Mouse (Mus musculus) midbrain, embryonic 16.5 days (tissue): ENCODE measurements at regions not wholly inside any gene's neighbourhood (a gene's known extent, or its start where the extent isn't known, plus 50 kb on each side); places are given as distances from the start of the nearest gene placed in this dataset.
A peak's percentile ranks its signal among the peaks of the same experiment; 100 is the strongest.

Experiments used
- ATAC-seq: fragments of 200-750 bp; cut with Nextera tagmentation; 2 replicates; pipeline ENCODE4 v1.8.0; 2017; ENCODE audit warnings: moderate TSS enrichment
- H3K27ac ChIP-seq: fragments of 300-500 bp; sonication (generic); 2 replicates; pipeline ENCODE4 v1.5.1; 2014; ENCODE audit warnings: mild to moderate bottlenecking, low read length, mixed read lengths
- H3K27me3 ChIP-seq: fragments of 300-500 bp; sonication (generic); 2 replicates; pipeline ENCODE4 v1.6.1; 2014; ENCODE audit warnings: low read depth, low read length, mixed read lengths; ENCODE audit not compliant: control insufficient read depth, insufficient read depth
- H3K36me3 ChIP-seq: fragments of 300-500 bp; sonication (generic); 2 replicates; pipeline ENCODE4 v1.6.1; 2014; ENCODE audit warnings: mild to moderate bottlenecking, low read length, moderate library complexity, mixed read lengths; ENCODE audit not compliant: control insufficient read depth, insufficient read depth
- H3K4me1 ChIP-seq: fragments of 300-500 bp; sonication (generic); 2 replicates; pipeline ENCODE4 v1.6.1; 2014; ENCODE audit warnings: mild to moderate bottlenecking, low read length, mixed read lengths; ENCODE audit not compliant: control insufficient read depth, insufficient read depth
- H3K4me2 ChIP-seq: fragments of 300-500 bp; sonication (generic); 2 replicates; pipeline ENCODE4 v1.6.1; 2014; ENCODE audit warnings: mild to moderate bottlenecking, low read length, mixed read lengths
- H3K4me3 ChIP-seq: fragments of 300-500 bp; sonication (generic); 2 replicates; pipeline ENCODE4 v1.5.1; 2014; ENCODE audit warnings: low read depth, mild to moderate bottlenecking, low read length, moderate library complexity, mixed read lengths
- H3K9ac ChIP-seq: fragments of 300-500 bp; sonication (generic); 2 replicates; pipeline ENCODE4 v1.6.1; 2014; ENCODE audit warnings: low read depth, low read length, mixed read lengths
- H3K9me3 ChIP-seq: fragments of 300-500 bp; sonication (generic); replicated peaks from 2 replicates; pipeline ENCODE4 v1.6.1; 2014; ENCODE audit warnings: mild to moderate bottlenecking, low read length, mixed read lengths; ENCODE audit not compliant: control insufficient read depth, poor library complexity, severe bottlenecking
- WGBS: fragments of 180-500 bp; shearing (Covaris S2); extraction: QIAGEN DNeasy Blood & Tissue Kit; methylation state at CpG from one replicate; pipeline ENCODE4 v1.1.7; 2014; 5-methylcytosine and 5-hydroxymethylcytosine counted together

DNA sequence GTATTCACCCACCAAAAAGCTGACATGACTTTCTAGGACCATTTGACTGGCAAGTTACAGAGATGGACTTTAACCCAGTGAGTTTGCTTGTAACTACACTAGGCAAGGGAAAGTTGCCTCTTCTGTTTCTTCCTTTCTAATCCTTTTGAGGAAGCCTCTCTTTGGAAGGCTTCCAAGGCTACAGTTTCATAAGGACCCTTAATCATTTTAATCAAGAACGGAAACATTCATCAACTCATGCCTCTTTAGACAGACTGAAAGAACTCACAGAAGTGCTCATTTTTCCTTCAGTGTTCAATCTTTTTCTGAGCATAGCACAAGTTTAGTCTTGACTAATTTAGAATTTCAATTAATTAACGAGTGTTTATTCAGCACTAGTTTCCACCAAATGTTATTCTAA, 84.2 kb downstream of the Ddx1 start:
- WGBS, result 72% methylated on average over 2 of the region's 2 CpGs

DNA sequence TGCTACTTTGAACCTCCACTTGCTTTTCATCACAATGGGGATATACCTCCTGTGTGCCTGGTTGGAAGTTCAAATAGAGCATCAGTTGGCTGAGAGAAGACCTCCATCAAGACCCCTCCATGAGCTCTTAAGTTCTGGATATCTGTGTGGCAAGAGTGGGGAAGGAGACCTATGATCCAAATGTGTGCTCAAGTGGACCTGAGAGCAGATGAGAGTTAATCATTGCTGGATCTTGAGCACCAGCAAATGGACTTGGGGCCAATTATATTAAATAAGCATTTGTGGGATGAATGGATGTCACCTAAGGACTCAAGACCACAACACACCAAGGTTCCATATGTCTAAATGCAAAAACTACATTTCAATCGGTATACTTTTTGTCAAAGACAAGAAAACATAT, 88.0 kb downstream of the Ddx1 start:
- Histone ChIP-seq H3K4me3 (no peak overlapping the region), H3K4me1 (peaks cover 6% of the 10 kb centered on the region), H3K27ac (no peak overlapping the region), H3K27me3 (no peaks in the 10 kb centered on the region), H3K9me3 (no peaks in the 10 kb centered on the region), H3K36me3 (no peaks in the 10 kb centered on the region), H3K9ac (no peak overlapping the region), H3K4me2 (no peak overlapping the region)
- ATAC-seq, result no peak
- 94% methylated on average over 1 of the region's 1 CpGs for WGBS

More for the DNA sequence above, 84.2 kb downstream of the Ddx1 start:
- no peak overlapping the region for H3K27ac ChIP-seq
- H3K4me1 ChIP-seq, result peaks cover 5% of the 10 kb centered on the region; the same call in 1 of the 2 replicates
- no peak overlapping the region for H3K4me3 ChIP-seq
- H3K9me3 ChIP-seq, result no peaks in the 10 kb centered on the region
- H3K27me3 ChIP-seq, result no peaks in the 10 kb centered on the region
- ATAC-seq, result no peak
- no peaks in the 10 kb centered on the region for H3K36me3 ChIP-seq
- no peak overlapping the region for H3K4me2 ChIP-seq
- H3K9ac ChIP-seq, result no peak overlapping the region

DNA sequence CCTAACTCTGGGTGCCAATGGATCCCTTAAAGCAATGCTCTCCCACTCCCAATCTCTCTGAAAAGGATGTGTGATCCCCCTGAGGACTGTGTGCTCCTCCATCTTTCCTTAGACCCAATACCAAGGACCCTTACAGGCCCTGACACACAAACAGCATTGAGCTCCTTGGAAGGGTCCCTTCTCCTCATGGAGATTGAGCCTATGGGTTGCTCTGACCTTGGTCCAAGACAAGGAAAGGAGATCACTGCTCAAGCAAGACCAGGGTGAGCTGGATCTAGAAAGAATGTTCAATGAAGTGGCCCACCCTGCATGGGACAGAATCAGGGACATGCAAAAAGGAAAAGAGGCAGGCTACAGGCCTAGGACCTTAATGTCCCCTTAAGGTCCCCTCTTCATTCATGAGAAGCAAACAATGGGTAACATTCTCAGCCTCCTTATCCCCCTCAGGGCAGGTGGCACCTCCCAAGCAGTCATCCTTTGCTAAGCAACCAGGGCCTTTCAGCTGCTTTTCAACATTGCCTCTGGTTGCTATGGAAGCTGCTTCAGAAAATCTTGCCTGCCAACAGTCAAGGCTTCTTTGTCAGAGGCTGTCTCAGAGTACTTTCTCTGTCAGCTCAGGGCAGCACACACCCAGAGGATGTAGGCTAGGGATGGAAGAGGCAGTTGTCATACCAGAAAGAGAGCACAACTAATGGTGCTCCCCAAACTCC, 89.5 kb downstream of the Ddx1 start:
- ATAC-seq, result peak; percentile 91
- Histone ChIP-seq H3K9me3 (no peaks in the 10 kb centered on the region), H3K9ac (no peak overlapping the region), H3K4me2 (no peak overlapping the region), H3K27me3 (no peaks in the 10 kb centered on the region), H3K27ac (peak overlapping the region; percentile 56; the same call in 1 of the 2 replicates), H3K36me3 (no peaks in the 10 kb centered on the region), H3K4me1 (peaks cover 6% of the 10 kb centered on the region), H3K4me3 (no peak overlapping the region)

DNA sequence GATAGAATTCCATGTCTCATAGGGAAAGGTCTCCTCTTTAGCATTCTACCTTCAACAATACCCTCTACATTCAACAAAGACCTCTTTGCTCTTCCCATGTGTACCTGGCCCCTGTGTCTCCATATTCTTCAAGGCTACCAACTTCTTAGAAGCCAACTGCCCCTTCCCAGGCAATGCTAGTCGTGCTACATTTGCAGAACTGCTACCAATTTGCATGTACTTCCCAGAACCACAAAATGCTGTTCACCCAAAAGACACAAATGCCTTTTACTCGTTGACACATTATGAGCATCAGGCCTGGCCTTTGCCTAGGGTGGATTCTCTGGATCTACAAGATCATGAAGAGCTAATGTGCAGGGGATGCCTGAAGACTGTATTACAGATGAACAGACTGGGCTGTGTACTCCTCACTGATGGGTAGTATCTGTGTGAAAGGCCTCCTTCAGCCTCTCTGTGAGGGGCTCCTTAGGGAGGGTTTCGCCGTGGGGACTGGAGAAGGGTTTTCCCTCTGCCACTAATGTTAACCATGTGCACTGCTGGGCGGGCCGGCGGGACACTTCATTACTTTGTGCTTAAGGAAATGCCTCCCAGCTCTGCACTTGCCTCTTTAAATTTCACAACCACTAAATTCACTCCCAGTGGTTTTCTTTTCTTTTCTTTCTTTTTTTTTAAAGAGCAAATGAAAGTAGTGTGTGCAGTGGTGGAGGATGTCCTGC, 91.2 kb downstream of the Ddx1 start:
- Histone ChIP-seq H3K4me3 (no peak overlapping the region), H3K9ac (no peak overlapping the region), H3K4me1 (peaks cover 6% of the 10 kb centered on the region), H3K9me3 (no peaks in the 10 kb centered on the region), H3K36me3 (no peaks in the 10 kb centered on the region), H3K27me3 (no peaks in the 10 kb centered on the region), H3K4me2 (no peak overlapping the region), H3K27ac (no peak overlapping the region)
- WGBS, result 79% methylated on average over 7 of the region's 7 CpGs
- no peak for ATAC-seq

DNA sequence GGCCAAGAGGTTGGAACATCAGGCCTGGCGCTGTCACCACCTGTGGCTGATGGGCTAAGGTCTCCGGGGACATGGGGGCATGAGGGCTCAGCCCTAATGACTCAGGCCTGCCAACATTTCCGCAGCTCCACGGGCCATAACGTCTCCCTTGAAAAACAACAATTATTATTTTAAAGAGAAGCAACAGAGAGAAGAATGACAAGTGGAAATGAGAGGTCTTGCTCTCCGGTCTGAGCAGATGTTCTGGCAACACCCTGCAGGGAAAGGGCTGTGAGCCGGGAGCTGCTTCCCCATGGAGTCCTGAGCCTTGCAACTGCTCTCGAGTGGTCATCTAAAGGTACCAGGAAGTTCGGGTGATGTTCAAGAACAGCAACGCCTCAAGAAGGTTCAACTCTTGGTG, 91.9 kb downstream of the Ddx1 start:
- no peaks in the 10 kb centered on the region for H3K36me3 ChIP-seq
- H3K27ac ChIP-seq, result no peak overlapping the region
- WGBS, result 89% methylated on average over 10 of the region's 10 CpGs
- H3K9ac ChIP-seq, result no peak overlapping the region
- H3K4me2 ChIP-seq, result no peak overlapping the region
- H3K4me3 ChIP-seq, result no peak overlapping the region
- H3K27me3 ChIP-seq, result no peaks in the 10 kb centered on the region
- no peak for ATAC-seq
- H3K9me3 ChIP-seq, result no peaks in the 10 kb centered on the region
- peaks cover 6% of the 10 kb centered on the region for H3K4me1 ChIP-seq

DNA sequence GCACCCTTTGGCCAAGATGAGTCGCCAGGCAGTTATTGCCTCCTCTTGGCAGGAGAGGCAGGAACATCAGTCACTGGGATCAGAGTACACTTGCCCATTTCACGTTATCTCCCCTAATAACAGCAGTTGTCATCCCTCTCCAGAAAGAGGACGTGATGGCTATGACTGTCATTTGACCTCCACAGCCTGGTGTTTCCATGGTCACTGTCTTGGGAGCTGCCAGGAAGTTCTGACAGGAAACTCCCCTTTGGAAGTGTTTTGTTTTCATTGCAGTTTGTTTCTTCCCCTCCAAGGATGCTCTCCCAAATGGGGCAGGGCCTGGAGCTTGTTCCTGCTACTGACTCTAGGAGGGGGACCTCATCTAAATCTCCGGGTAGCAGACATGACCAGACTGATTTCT, 98.3 kb downstream of the Ddx1 start:
- Histone ChIP-seq H3K27me3 (no peaks in the 10 kb centered on the region), H3K36me3 (no peaks in the 10 kb centered on the region), H3K4me3 (no peak overlapping the region), H3K27ac (no peak overlapping the region), H3K9me3 (no peaks in the 10 kb centered on the region), H3K9ac (no peak overlapping the region), H3K4me2 (no peak overlapping the region), H3K4me1 (no peaks in the 10 kb centered on the region)
- no peak for ATAC-seq
- WGBS, result 76% methylated on average over 4 of the region's 4 CpGs

DNA sequence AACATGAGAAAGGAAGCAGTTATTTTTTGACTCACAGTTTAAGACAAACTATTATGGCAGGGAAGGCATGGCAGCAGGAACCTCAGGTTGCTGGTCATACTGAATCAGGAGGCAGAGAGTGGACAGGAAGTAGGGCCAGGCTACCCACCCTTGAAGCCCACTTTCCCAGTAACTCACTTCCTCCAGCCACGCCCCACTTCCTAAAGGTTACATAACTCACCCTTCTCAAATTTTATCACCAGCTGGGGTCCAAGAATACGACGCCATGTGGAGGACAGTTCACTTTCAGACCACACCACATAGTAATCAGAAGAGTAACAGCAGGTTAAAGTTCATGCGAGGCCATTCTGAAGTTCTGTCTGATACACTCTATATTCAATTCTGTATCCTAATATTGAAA, 101.8 kb downstream of the Ddx1 start:
- Histone ChIP-seq H3K27me3 (no peaks in the 10 kb centered on the region), H3K27ac (no peak overlapping the region), H3K4me3 (no peak overlapping the region), H3K9me3 (no peaks in the 10 kb centered on the region), H3K4me2 (no peak overlapping the region), H3K9ac (no peak overlapping the region), H3K36me3 (no peaks in the 10 kb centered on the region), H3K4me1 (no peaks in the 10 kb centered on the region)
- WGBS, result 93% methylated on average over 4 of the region's 4 CpGs
- no peak for ATAC-seq

DNA sequence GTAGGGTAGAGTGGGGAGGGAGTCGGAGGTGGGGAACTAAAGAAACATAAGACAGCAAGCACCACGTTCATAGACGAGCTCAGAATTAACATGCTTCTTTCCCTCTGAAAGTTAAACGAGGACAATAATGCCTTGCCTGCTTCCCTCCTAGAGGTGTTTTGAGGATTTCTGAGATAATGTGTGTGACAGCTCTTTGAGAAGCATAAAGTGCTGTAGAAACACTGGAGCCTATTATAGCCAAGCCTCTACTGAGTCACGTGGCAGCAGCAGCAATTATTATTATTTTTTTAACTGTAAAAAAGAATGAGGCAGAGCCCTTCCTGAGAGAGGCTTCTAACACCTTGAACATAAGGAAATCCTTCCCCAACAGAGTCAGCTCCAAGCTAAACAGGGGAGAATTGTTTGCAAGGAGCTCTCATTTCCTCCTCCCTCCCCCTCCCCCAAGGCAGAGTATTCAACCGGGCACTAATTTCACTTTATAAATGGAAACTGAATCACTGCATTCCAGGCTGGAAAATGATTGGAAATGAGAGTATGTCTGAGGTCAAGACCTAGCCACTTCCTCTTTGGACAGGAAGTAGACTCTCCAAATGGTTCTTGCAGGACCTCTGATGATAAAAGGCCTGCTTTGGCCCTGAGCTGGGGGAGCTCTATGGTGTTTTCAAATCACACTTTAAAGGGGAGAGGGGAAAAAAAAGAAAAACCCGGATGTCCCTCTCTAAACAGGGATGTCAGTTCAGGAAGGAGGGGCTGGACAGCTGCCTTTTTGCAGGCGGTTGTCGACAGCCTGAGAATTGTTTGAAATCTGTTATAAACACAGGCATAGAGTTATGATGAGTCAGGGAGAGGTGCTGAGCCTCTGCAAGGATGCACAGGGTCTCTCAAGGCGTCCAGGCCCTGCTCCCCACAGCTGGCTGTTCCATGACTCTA, 103.6 kb downstream of the Ddx1 start:
- no peak overlapping the region for H3K4me2 ChIP-seq
- H3K9me3 ChIP-seq, result no peaks in the 10 kb centered on the region
- H3K27ac ChIP-seq, result peak overlapping the region; percentile 48
- ATAC-seq, result no peak
- no peaks in the 10 kb centered on the region for H3K4me1 ChIP-seq
- no peaks in the 10 kb centered on the region for H3K36me3 ChIP-seq
- 67% methylated on average over 10 of the region's 10 CpGs for WGBS
- H3K4me3 ChIP-seq, result no peak overlapping the region
- H3K27me3 ChIP-seq, result no peaks in the 10 kb centered on the region
- no peak overlapping the region for H3K9ac ChIP-seq
